Mouse (Mus musculus) heart, embryonic 16.5 days (tissue): Measurements from ENCODE around the gene Cyp4f18. TPM values are rescaled to one million over a fixed set of nuclear protein-coding genes. Genes with fewer than 3 reads are reported as not detected.
"Not testable (repeated sequence)": the region's sequence is repeated elsewhere in the genome, so short reads cannot be mapped to it uniquely, and the experiment has no call there.

Source experiments
- ATAC-seq: fragments of 200-750 bp; cut with Nextera tagmentation; replicated peaks from 2 replicates; pipeline ENCODE4 v1.8.0; 2017; ENCODE audit warnings: moderate number of reproducible peaks; ENCODE audit not compliant: insufficient read depth, low FRiP score; ENCODE audit errors: extremely low read depth
- H3K27ac ChIP-seq: fragments of 300-500 bp; sonication (generic); 2 replicates; pipeline ENCODE4 v1.5.1; 2014; ENCODE audit warnings: mild to moderate bottlenecking, low read length, control low read depth, moderate library complexity
- H3K27me3 ChIP-seq: fragments of 300-500 bp; sonication (generic); 2 replicates; pipeline ENCODE4 v1.6.1; 2014; ENCODE audit warnings: low read length, mixed read lengths; ENCODE audit not compliant: control insufficient read depth, insufficient read depth
- H3K36me3 ChIP-seq: fragments of 300-500 bp; sonication (generic); 2 replicates; pipeline ENCODE4 v1.6.1; 2014; ENCODE audit not compliant: control insufficient read depth, insufficient read depth
- H3K4me1 ChIP-seq: fragments of 300-500 bp; sonication (generic); 2 replicates; pipeline ENCODE4 v1.6.1; 2014; ENCODE audit warnings: low read length, mixed read lengths; ENCODE audit not compliant: control insufficient read depth, insufficient read depth
- H3K4me2 ChIP-seq: fragments of 300-500 bp; sonication (generic); 2 replicates; pipeline ENCODE4 v1.6.1; 2014; ENCODE audit warnings: low read depth, mild to moderate bottlenecking, control low read depth, low read length
- H3K4me3 ChIP-seq: fragments of 300-500 bp; sonication (generic); 2 replicates; pipeline ENCODE4 v1.5.1; 2014; ENCODE audit warnings: mild to moderate bottlenecking, control low read depth, low read length
- H3K9ac ChIP-seq: fragments of 300-500 bp; sonication (generic); 2 replicates; pipeline ENCODE4 v1.6.1; 2014; ENCODE audit warnings: low read length, control low read depth
- H3K9me3 ChIP-seq: fragments of 300-500 bp; sonication (generic); replicated peaks from 2 replicates; pipeline ENCODE4 v1.6.1; 2016; ENCODE audit warnings: low read length; ENCODE audit not compliant: control insufficient read depth
- WGBS: fragments of 180-500 bp; shearing (Covaris S2); extraction: QIAGEN DNeasy Blood & Tissue Kit; methylation state at CpG from one replicate; pipeline ENCODE4 v1.1.7; 2014; 5-methylcytosine and 5-hydroxymethylcytosine counted together
- polyA plus RNA-seq: library from polyadenylated mRNA; unstranded; fragments of >200 nt; fragmentation: Nextera tagmentation; extraction: Ambion mirVana; gene quantifications from 2 replicates; pipeline ENCODE4 v1.2.1, GENCODE M21; 2015

The Cyp4f18 gene
- polyA plus RNA-seq, 1 experiment from 2014 or later, result 0.74 TPM

DNA sequence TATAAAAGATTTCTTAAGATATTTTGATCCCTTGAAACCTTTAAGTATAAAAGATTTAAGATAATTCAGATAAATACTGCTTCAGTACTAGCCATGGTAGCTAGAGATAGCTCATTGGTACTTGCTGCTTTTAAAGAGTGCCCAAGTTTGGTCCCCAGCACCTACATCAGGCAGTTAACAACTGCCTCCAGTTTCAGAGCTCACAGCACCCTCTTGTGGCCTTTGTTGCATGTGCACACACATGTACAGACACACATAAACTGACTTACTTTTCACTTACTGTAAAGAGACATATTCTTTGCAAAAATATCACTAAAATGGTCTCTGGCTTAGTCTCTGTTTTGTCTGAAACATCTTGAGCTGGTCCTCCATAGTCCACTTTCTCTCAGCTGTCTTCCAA, 43.0 kb downstream of the Cyp4f18 start:
- Histone ChIP-seq H3K27me3 (no peaks in the 10 kb centered on the region), H3K36me3 (peaks cover 46% of the 10 kb centered on the region), H3K9me3 (peaks cover 7% of the 10 kb centered on the region), H3K4me3 (no peak overlapping the region), H3K4me2 (no peak overlapping the region), H3K9ac (no peak overlapping the region), H3K4me1 (no peaks in the 10 kb centered on the region), H3K27ac (no peak overlapping the region)
- no peak for ATAC-seq

DNA sequence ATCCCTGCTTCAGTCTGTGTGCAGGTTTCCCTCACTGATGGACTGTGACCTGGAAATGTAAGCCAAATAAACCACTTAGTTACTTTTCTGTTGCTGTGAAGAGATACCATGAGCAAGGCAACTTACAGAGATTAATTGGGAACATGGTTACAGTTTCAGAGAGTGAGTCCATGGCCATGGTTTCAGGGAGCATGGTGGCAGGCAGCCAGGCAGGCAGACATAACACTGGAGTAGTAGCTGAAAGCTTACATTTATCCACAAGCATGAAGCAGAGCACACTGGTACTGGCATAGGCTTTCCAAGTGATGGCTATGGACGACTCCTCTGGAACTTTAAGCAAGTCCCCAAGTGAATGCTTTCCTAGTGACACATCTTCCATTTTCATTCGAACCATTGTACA, 44.3 kb downstream of the Cyp4f18 start:
- ATAC-seq, result no peak
- Histone ChIP-seq H3K9me3 (peaks cover 7% of the 10 kb centered on the region), H3K36me3 (peaks cover 46% of the 10 kb centered on the region), H3K4me2 (no peak overlapping the region), H3K9ac (no peak overlapping the region), H3K27me3 (no peaks in the 10 kb centered on the region), H3K4me1 (no peaks in the 10 kb centered on the region), H3K27ac (no peak overlapping the region), H3K4me3 (no peak overlapping the region)
- 89% methylated on average over 2 of the region's 2 CpGs for WGBS

DNA sequence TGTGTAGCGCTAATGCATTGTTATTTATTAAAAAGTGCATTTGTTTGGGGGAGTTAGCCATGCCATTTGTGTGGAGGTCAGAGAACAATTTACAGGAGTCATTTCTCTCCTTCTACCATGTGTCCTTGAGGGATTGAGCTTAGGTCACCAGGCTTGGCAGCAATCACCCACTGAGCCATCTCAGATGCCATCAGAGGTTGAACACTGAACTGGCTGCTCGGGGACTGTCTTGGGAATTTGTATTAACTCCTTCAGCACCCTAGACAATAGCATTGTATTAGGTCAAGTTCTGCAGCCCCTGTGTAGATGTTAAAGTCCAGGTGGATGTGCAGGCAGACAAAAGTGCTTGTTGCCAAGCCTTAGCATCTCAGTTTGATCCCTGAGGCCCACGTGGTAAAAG, 45.4 kb downstream of the Cyp4f18 start:
- Histone ChIP-seq H3K36me3 (peaks cover 42% of the 10 kb centered on the region), H3K27me3 (no peaks in the 10 kb centered on the region), H3K9me3 (peaks cover 7% of the 10 kb centered on the region), H3K4me3 (no peak overlapping the region), H3K4me2 (no peak overlapping the region), H3K4me1 (no peaks in the 10 kb centered on the region), H3K9ac (no peak overlapping the region), H3K27ac (no peak overlapping the region)
- ATAC-seq, result no peak
- 68% methylated on average over 3 of the region's 3 CpGs for WGBS

DNA sequence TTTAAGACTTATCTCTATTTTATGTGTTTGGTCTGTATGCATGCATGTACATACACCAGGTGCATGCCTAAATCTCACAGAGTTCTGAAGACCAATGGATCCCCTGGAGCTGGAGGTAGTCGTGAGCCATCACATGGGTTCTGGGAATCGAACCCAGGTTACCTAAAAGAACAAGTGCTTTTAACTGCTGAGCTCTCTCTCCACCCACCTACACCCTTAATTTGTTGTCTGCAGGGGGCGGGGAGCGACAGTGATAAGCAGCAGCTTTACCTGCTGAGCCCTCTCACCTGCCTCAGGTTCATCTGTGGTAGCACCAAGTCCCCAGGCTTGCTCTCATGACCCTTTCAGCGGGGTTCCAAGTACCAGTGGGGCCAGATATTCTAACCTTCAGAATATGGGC, 47.6 kb downstream of the Cyp4f18 start:
- Histone ChIP-seq H3K9me3 (peaks cover 4% of the 10 kb centered on the region), H3K4me1 (no peaks in the 10 kb centered on the region), H3K36me3 (peaks cover 22% of the 10 kb centered on the region), H3K27me3 (no peaks in the 10 kb centered on the region), H3K9ac (no peak overlapping the region), H3K4me2 (no peak overlapping the region), H3K4me3 (no peak overlapping the region), H3K27ac (no peak overlapping the region)
- 91% methylated on average over 5 of the region's 5 CpGs for WGBS
- ATAC-seq, result no peak

DNA sequence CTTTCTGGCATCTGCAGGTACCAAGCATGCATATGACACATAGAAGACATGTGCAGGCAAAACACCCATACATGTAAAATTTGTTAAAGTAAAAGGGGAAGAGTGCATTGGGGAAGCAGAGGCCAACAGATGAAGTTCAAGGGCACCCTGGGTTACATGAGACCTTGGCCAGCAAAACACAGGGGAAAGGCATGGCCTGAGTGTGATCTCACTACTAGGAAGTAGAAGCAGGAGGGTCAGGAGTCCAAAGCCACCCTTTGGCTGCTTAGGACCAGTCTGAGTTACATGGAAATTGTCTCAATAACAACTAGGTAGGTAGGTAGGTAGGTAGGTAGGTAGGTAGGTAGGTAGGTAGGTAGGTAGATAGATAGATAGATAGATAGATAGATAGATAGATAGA, 48.9 kb downstream of the Cyp4f18 start:
- H3K4me2 ChIP-seq, result no peak overlapping the region
- H3K36me3 ChIP-seq, result peaks cover 11% of the 10 kb centered on the region
- no peak overlapping the region for H3K9ac ChIP-seq
- no peak overlapping the region for H3K4me3 ChIP-seq
- no peaks in the 10 kb centered on the region; the same call in 1 of the 2 replicates for H3K9me3 ChIP-seq
- H3K4me1 ChIP-seq, result no peaks in the 10 kb centered on the region
- H3K27ac ChIP-seq, result no peak overlapping the region
- no peak for ATAC-seq
- H3K27me3 ChIP-seq, result no peaks in the 10 kb centered on the region

DNA sequence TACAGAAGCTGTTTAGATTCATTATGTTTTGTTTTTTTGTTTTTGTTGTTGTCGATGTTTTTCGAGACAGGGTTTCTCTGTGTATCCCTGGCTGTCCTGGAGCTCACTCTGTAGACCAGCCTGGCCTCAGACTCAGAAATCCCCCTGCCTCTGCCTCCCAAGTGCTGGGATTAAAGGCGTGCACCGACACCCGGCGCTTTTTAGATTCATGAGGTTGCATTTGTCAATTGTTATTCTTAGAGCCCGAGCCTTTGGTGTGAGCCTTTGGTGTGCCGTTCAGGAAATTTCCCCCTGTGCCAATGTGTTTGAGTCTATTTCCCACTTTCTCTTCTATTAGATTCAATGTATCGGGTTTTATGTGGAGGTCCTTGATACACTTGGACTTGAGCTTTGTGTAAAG, 54.8 kb downstream of the Cyp4f18 start:
- Histone ChIP-seq H3K27ac (no peak overlapping the region), H3K9me3 (no peaks in the 10 kb centered on the region), H3K4me2 (no peak overlapping the region), H3K4me1 (peaks cover 14% of the 10 kb centered on the region), H3K36me3 (peaks cover 5% of the 10 kb centered on the region; the same call in 1 of the 2 replicates), H3K4me3 (no peak overlapping the region), H3K9ac (no peak overlapping the region), H3K27me3 (no peaks in the 10 kb centered on the region)
- ATAC-seq, result no peak
- WGBS, result 95% methylated on average over 9 of the region's 9 CpGs

DNA sequence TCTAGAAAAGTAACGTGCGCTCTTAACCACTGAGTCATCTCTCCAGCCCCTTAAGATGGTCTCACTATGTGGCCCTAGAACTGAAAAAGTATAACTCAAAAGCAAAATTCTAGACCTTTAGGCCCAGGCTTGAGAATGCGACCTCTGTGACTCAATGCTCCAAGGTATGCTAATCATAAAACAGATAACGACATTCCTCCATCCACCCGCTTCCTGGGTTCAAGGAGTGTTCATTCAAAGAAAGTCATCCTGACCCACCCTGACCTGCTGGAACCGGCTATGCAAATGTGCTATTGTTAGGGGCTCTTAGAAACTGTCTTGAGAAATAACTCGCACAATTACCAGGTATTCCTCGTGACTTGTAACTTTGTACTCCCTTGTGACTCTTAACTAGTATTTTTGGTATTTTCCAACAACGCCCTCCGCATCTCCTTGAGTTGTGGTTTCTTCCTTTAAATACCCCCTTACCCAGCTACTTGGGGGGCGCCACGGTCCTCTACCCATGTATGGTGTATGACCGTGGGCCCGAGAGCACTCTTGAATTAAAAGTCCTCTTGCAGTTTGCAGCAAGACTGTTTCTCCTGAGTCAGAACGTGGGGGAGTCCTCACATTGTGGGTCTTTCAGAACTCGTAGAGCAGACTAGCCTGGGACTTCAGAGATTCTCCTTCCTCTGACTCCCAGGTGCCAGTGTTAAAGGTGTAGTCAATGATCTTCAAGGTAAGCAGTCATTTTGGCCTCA, 56.3 kb downstream of the Cyp4f18 start:
- H3K36me3 ChIP-seq, result not testable (repeated sequence)
- 90% methylated on average over 16 of the region's 16 CpGs for WGBS

DNA sequence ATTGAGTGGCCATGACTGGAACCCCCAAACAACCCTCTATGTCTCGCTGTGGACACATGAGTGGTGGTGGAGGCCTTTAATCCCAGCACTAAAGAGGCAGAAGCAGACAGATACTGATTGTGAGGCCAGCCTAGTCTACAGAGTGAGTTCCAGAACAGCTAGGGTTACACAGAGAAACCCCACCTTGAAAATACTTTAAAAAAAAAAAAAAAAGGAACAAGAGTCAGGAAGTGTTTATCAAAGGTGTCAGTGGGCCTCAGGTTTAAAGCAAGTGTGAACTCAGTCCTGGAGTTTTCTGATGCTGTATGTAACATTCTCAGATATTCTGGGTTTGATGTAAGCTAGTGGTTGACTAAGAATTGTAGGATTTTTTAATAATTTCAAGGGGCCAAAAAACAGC, 56.9 kb downstream of the Cyp4f18 start:
- no peaks in the 10 kb centered on the region for H3K9me3 ChIP-seq
- 0 out of 2 replicates have a peak overlapping the region, but pooled peaks have one; percentile 70 for H3K4me2 ChIP-seq
- H3K27me3 ChIP-seq, result no peaks in the 10 kb centered on the region
- no peak overlapping the region for H3K9ac ChIP-seq
- 81% methylated on average over 1 of the region's 1 CpGs for WGBS
- peaks cover 5% of the 10 kb centered on the region; the same call in 1 of the 2 replicates for H3K36me3 ChIP-seq
- peaks cover 14% of the 10 kb centered on the region for H3K4me1 ChIP-seq
- ATAC-seq, result no peak
- H3K27ac ChIP-seq, result no peak overlapping the region
- H3K4me3 ChIP-seq, result no peak overlapping the region

More for the DNA sequence above, 56.3 kb downstream of the Cyp4f18 start:
- peaks cover 14% of the 10 kb centered on the region for H3K4me1 ChIP-seq
- H3K4me3 ChIP-seq, ATAC-seq, H3K27ac ChIP-seq, H3K4me2 ChIP-seq, H3K9ac ChIP-seq, H3K27me3 ChIP-seq, H3K9me3 ChIP-seq: not testable (repeated sequence)

DNA sequence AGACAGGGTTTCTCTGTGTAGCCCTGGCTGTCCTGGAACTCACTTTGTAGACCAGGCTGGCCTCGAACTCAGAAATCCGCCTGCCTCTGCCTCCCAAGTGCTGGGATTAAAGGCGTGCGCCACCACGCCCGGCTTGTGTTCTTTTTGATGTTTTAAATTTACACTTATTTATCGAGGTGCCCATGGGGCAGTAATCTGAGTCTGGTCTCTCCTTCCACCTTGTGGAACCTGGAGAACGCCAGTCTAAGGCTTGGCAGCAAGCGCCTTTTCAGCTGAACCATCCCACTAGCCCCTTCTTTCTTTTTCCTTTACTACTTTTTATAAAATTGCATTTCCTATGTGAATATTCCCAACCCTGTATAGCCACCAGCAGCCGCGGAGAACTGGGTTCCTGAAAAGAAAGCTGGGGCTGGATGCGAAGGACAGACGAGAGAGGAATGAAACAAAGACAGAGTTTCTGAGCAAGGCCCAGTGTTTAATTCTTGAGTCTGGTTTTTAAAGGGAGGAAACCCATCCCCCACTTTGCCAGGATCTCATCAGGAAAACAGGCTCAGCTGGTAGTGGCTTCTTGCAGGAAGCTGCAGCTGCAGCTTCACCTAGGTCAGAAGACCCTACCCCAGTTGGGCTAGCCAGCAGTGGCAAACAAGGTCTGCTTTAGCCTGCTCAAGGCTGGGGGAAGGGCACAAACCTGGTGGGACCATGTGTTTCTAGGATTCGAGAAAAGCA, 57.8 kb downstream of the Cyp4f18 start:
- no peaks in the 10 kb centered on the region for H3K9me3 ChIP-seq
- 32% methylated on average over 14 of the region's 14 CpGs for WGBS
- peak overlapping the region; percentile 90 for H3K9ac ChIP-seq
- H3K4me2 ChIP-seq, result peak overlapping the region; percentile 70
- H3K27ac ChIP-seq, result peak overlapping the region; percentile 41
- no peaks in the 10 kb centered on the region for H3K27me3 ChIP-seq
- H3K4me1 ChIP-seq, result peaks cover 14% of the 10 kb centered on the region
- peak overlapping the region; percentile 86 for H3K4me3 ChIP-seq
- H3K36me3 ChIP-seq, result peaks cover 5% of the 10 kb centered on the region; the same call in 1 of the 2 replicates
- ATAC-seq, result no peak
